Mouse (Mus musculus): ENCODE data around the gene Sytl2. TPM values are rescaled to one million over a fixed set of nuclear protein-coding genes. Genes with fewer than 3 reads are reported as not detected.

The Sytl2 gene
- total RNA-seq, 4 experiments from 2014 or later: 4.1 to 7.1 (median 6.0) TPM

GRCm38 (mm10) chr7:90370071-90370851 lies 68.2 kb downstream of the Sytl2 start:
- DNase-seq: peak; percentile 33

GRCm38 (mm10) chr7:90372804-90373203 lies 70.8 kb downstream of the Sytl2 start:
- DNase-seq: no peak

- no peak for DNase-seq
Measured at GRCm38 (mm10) chr7:90384411-90384810, 82.4 kb downstream of the Sytl2 start.

- DNase-seq: no peak
Measured at GRCm38 (mm10) chr7:90386885-90387459, 84.9 kb downstream of the Sytl2 start.

- no peak for DNase-seq
Measured at GRCm38 (mm10) chr7:90389765-90390164, 87.7 kb downstream of the Sytl2 start.

GRCm38 (mm10) chr7:90395073-90395472 lies 93.0 kb downstream of the Sytl2 start:
- no peak for DNase-seq

GRCm38 (mm10) chr7:90395928-90396327 lies 93.9 kb downstream of the Sytl2 start:
- DNase-seq: no peak

- DNase-seq: peak; percentile 42
Measured at GRCm38 (mm10) chr7:90409934-90410333, 107.9 kb downstream of the Sytl2 start.

GRCm38 (mm10) chr7:90426020-90427001 lies 124.3 kb downstream of the Sytl2 start, which contains the start of gene Ccdc89:
TSS of gene Ccdc89 (plus strand) at chr7:90426577.
- DNase-seq: peak; percentile 84

GRCm38 (mm10) chr7:90427006-90427405 lies 125.0 kb downstream of the Sytl2 start:
- DNase-seq: no peak

- no peak for DNase-seq
Measured at GRCm38 (mm10) chr7:90432221-90432620, 130.2 kb downstream of the Sytl2 start.

- no peak for DNase-seq
Measured at GRCm38 (mm10) chr7:90440044-90440443, 138.0 kb downstream of the Sytl2 start.

- no peak for DNase-seq
Measured at GRCm38 (mm10) chr7:90442070-90442469, 140.0 kb downstream of the Sytl2 start.

- peak; percentile 95 for DNase-seq
Measured at GRCm38 (mm10) chr7:90442518-90443080, 140.5 kb downstream of the Sytl2 start, which contains the start of gene Crebzf. TSS of gene Crebzf (plus strand) at chr7:90442729.

- peak; percentile 56 for DNase-seq
Measured at GRCm38 (mm10) chr7:90443101-90444091, 141.3 kb downstream of the Sytl2 start.

- no peak for DNase-seq
Measured at GRCm38 (mm10) chr7:90444206-90444605, 142.2 kb downstream of the Sytl2 start.

GRCm38 (mm10) chr7:90456149-90456844 lies 154.2 kb downstream of the Sytl2 start:
- no peak for DNase-seq

- DNase-seq: peak; percentile 83
Measured at GRCm38 (mm10) chr7:90456845-90457468, 154.9 kb downstream of the Sytl2 start, which contains the start of gene Tmem126a. TSS of gene Tmem126a (minus strand) at chr7:90457229.

GRCm38 (mm10) chr7:90457517-90457916 lies 155.5 kb downstream of the Sytl2 start:
- DNase-seq: no peak

Data from adrenal gland, adult 8-10 months (tissue).